Mouse (Mus musculus): Measurements from ENCODE around the gene Foxg1. TPM values are rescaled to one million over a fixed set of nuclear protein-coding genes. Genes with fewer than 3 reads are reported as not detected.

Foxg1 gene
- polyA plus RNA-seq, 1 experiment: not detected

GRCm38 (mm10) chr12:49400036-49400852, 17.8 kb downstream of the Foxg1 start:
- DNase-seq: no peak
- H3K4me1 ChIP-seq (ENCODE audit: control insufficient read depth, insufficient read depth, low read length): no peaks in the 10 kb centered on the region
- no peak overlapping the region for H3K27ac ChIP-seq (ENCODE audit: insufficient read depth, low read length)
- peaks cover 5% of the 10 kb centered on the region; the same call in 1 of the 2 replicates for H3K27me3 ChIP-seq (ENCODE audit: control insufficient read depth, insufficient read depth, low read length)
- no peak overlapping the region for H3K4me3 ChIP-seq (replicated peaks; ENCODE audit: insufficient read depth, low read depth, low read length)
- no peak for TF ChIP-seq POLR2A (IDR thresholded peaks at IDR 0.05; ENCODE audit: borderline replicate concordance, insufficient read depth, low read length)
- TF ChIP-seq CTCF (IDR thresholded peaks at IDR 0.05; ENCODE audit: borderline replicate concordance, insufficient read depth, low read depth, low read length): no peak
- WGBS: 9% methylated on average over 9 of the region's 9 CpGs

GRCm38 (mm10) chr12:49400853-49401118, 18.3 kb downstream of the Foxg1 start:
- Histone ChIP-seq H3K27ac (ENCODE audit: insufficient read depth, low read length) (no peak overlapping the region), H3K4me3 (replicated peaks; ENCODE audit: insufficient read depth, low read depth, low read length) (no peak overlapping the region), H3K27me3 (ENCODE audit: control insufficient read depth, insufficient read depth, low read length) (peaks cover 5% of the 10 kb centered on the region; the same call in 1 of the 2 replicates), H3K4me1 (ENCODE audit: control insufficient read depth, insufficient read depth, low read length) (no peaks in the 10 kb centered on the region)
- whole genome bisulfite sequencing: 2% methylated on average over 8 of the region's 8 CpGs
- no peak for DNase-seq
- TF ChIP-seq CTCF (IDR thresholded peaks at IDR 0.05; ENCODE audit: borderline replicate concordance, insufficient read depth, low read depth, low read length) (no peak), POLR2A (IDR thresholded peaks at IDR 0.05; ENCODE audit: borderline replicate concordance, insufficient read depth, low read length) (no peak)

- no peak for DNase-seq
- TF ChIP-seq CTCF (IDR thresholded peaks at IDR 0.05; ENCODE audit: borderline replicate concordance, insufficient read depth, low read depth, low read length) (no peak), POLR2A (IDR thresholded peaks at IDR 0.05; ENCODE audit: borderline replicate concordance, insufficient read depth, low read length) (no peak)
- under 1% methylated on average over 68 of the region's 68 CpGs for whole genome bisulfite sequencing
- no peak overlapping the region for H3K27ac ChIP-seq (ENCODE audit: insufficient read depth, low read length)
- H3K27me3 ChIP-seq (ENCODE audit: control insufficient read depth, insufficient read depth, low read length): peaks cover 5% of the 10 kb centered on the region; the same call in 1 of the 2 replicates
- no peak overlapping the region for H3K4me3 ChIP-seq (replicated peaks; ENCODE audit: insufficient read depth, low read depth, low read length)
- no peaks in the 10 kb centered on the region for H3K4me1 ChIP-seq (ENCODE audit: control insufficient read depth, insufficient read depth, low read length)
These were observed 18.8 kb downstream of the Foxg1 start for GRCm38 (mm10) chr12:49401119-49401795.

- Histone ChIP-seq H3K4me1 (ENCODE audit: control insufficient read depth, insufficient read depth, low read length) (no peaks in the 10 kb centered on the region), H3K27ac (ENCODE audit: insufficient read depth, low read length) (no peak overlapping the region), H3K4me3 (replicated peaks; ENCODE audit: insufficient read depth, low read depth, low read length) (no peak overlapping the region), H3K27me3 (ENCODE audit: control insufficient read depth, insufficient read depth, low read length) (peaks cover 5% of the 10 kb centered on the region; the same call in 1 of the 2 replicates)
- TF ChIP-seq POLR2A (IDR thresholded peaks at IDR 0.05; ENCODE audit: borderline replicate concordance, insufficient read depth, low read length): no peak
- TF ChIP-seq CTCF (IDR thresholded peaks at IDR 0.05; ENCODE audit: borderline replicate concordance, insufficient read depth, low read depth, low read length): no peak
- 9% methylated on average over 5 of the region's 5 CpGs for WGBS
- no peak for DNase-seq
These were observed 19.3 kb downstream of the Foxg1 start for GRCm38 (mm10) chr12:49401796-49402130.

- H3K27ac ChIP-seq (ENCODE audit: insufficient read depth, low read length): no peak overlapping the region
- H3K4me1 ChIP-seq (ENCODE audit: control insufficient read depth, insufficient read depth, low read length): no peaks in the 10 kb centered on the region
- no peak for DNase-seq
- 49% methylated on average over 2 of the region's 2 CpGs for WGBS
- TF ChIP-seq POLR2A (IDR thresholded peaks at IDR 0.05; ENCODE audit: borderline replicate concordance, insufficient read depth, low read length): no peak
- TF ChIP-seq CTCF (IDR thresholded peaks at IDR 0.05; ENCODE audit: borderline replicate concordance, insufficient read depth, low read depth, low read length): no peak
- no peak overlapping the region for H3K4me3 ChIP-seq (replicated peaks; ENCODE audit: insufficient read depth, low read depth, low read length)
- no peaks in the 10 kb centered on the region for H3K27me3 ChIP-seq (ENCODE audit: control insufficient read depth, insufficient read depth, low read length)
These were observed 27.4 kb downstream of the Foxg1 start for GRCm38 (mm10) chr12:49409833-49410232.

GRCm38 (mm10) chr12:49417963-49418362, 35.5 kb downstream of the Foxg1 start:
- no peaks in the 10 kb centered on the region for H3K27me3 ChIP-seq (ENCODE audit: control insufficient read depth, insufficient read depth, low read length)
- no peak overlapping the region for H3K27ac ChIP-seq (ENCODE audit: insufficient read depth, low read length)
- no peak for TF ChIP-seq POLR2A (IDR thresholded peaks at IDR 0.05; ENCODE audit: borderline replicate concordance, insufficient read depth, low read length)
- no peak for DNase-seq
- no peak overlapping the region for H3K4me3 ChIP-seq (replicated peaks; ENCODE audit: insufficient read depth, low read depth, low read length)
- H3K4me1 ChIP-seq (ENCODE audit: control insufficient read depth, insufficient read depth, low read length): no peaks in the 10 kb centered on the region
- 87% methylated on average over 3 of the region's 3 CpGs for WGBS

Other genes with a start within 250 kb of the Foxg1 start
- gene Gm43517, start 2.5 kb downstream of the Foxg1 start, polyA plus RNA-seq (2012; rRNA removed): not detected in 2 replicates